Mouse (Mus musculus) neural tube, embryonic 12.5 days (tissue): ENCODE results near the gene A630089N07Rik. TPM values are rescaled to one million over a fixed set of nuclear protein-coding genes. Genes with fewer than 3 reads are reported as not detected.
"Not testable (repeated sequence)": the region's sequence is repeated elsewhere in the genome, so short reads cannot be mapped to it uniquely, and the experiment has no call there.

Source experiments
- ATAC-seq: fragments of 200-750 bp; cut with Nextera tagmentation; 2 replicates; pipeline ENCODE4 v1.8.0; 2017; ENCODE audit warnings: low read depth, mild to moderate bottlenecking, moderate TSS enrichment, moderate library complexity; ENCODE audit not compliant: low FRiP score
- H3K27ac ChIP-seq: fragments of 300-500 bp; sonication (generic); 2 replicates; pipeline ENCODE4 v1.5.1; 2016
- H3K27me3 ChIP-seq: fragments of 300-500 bp; sonication (generic); replicated peaks from 2 replicates; pipeline ENCODE4 v1.6.1; 2016; ENCODE audit warnings: mild to moderate bottlenecking
- H3K36me3 ChIP-seq: fragments of 300-500 bp; sonication (generic); 2 replicates; pipeline ENCODE4 v1.6.1; 2016; ENCODE audit warnings: mild to moderate bottlenecking
- H3K4me1 ChIP-seq: fragments of 300-500 bp; sonication (generic); 2 replicates; pipeline ENCODE4 v1.6.1; 2016
- H3K4me2 ChIP-seq: fragments of 300-500 bp; sonication (generic); replicated peaks from 2 replicates; pipeline ENCODE4 v1.6.1; 2016; ENCODE audit warnings: mild to moderate bottlenecking
- H3K4me3 ChIP-seq: fragments of 300-500 bp; sonication (generic); 2 replicates; pipeline ENCODE4 v1.5.1; 2016
- H3K9ac ChIP-seq: fragments of 300-500 bp; sonication (generic); 2 replicates; pipeline ENCODE4 v1.6.1; 2016; ENCODE audit warnings: mild to moderate bottlenecking
- H3K9me3 ChIP-seq: fragments of 300-500 bp; sonication (generic); 2 replicates; pipeline ENCODE4 v1.6.1; 2016; ENCODE audit warnings: mild to moderate bottlenecking
- WGBS: fragments of 180-500 bp; shearing (Covaris S2); methylation state at CpG from one replicate; pipeline ENCODE4 v1.1.7; 2016; 5-methylcytosine and 5-hydroxymethylcytosine counted together
- polyA plus RNA-seq: library from polyadenylated mRNA; unstranded; fragments of >200 nt; fragmentation: Nextera tagmentation; extraction: Ambion mirVana; gene quantifications from 2 replicates; pipeline ENCODE4 v1.2.1, GENCODE M21; 2016

Gene A630089N07Rik
- polyA plus RNA-seq: 17.4 and 17.6 TPM in 2 replicates

DNA sequence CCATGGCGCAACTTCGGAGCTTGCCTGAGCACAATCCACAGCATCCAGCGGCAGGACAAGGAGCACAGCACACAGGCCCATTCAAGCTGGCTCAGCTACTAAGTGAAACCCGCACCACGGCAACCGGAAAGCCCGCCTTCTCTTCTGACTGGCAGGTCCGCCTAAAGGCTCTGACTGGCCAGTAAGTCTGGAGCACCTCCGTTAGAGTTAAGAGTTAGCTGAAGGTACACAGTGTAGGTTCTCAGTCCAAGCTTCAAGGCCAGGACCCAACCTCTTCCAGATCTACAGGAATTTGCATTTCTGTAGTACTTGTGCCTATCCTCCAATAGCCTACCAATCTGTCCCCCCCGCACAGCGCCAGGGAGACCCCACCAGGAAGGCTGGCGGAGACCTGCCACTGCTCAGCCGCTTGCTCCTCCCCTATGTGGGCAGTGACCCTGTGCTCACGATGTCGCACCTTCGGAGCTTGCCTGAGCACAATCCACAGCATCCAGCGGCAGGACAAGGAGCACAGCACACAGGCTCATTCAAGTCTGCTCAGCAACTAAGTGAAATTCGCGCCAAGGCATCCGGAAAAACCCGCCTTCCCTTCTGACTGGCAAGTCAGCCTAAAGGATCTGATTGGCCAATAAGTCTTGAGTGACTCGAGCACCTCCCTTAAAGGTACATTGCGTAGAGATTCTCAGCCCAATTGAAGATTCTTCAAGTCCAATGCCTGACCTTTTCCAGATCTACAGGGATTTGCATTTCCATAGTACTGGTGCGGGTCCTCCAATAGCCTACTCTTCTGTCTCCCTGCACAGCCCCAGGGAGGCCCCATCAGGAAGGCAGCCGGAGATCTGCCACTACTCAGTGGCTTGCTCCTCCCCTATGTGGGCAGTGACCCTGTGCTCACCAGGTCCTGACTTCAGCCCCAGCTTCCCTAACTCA, at the start of gene A630089N07Rik:
Gene A630089N07Rik (minus strand): TSS at position 562 of the 930 bp plus-strand sequence.
- Histone ChIP-seq H3K9ac (peak within 1 kb of the TSS; percentile 61), H3K4me3 (peak within 1 kb of the TSS; percentile 69), H3K4me1 (peaks cover 10% of the 10 kb centered on the region; the same call in 1 of the 2 replicates), H3K4me2 (peak within 1 kb of the TSS; percentile 64)
- WGBS: under 1% methylated on average over 25 of the region's 25 CpGs
- not testable (repeated sequence) for H3K27ac ChIP-seq, H3K36me3 ChIP-seq, H3K27me3 ChIP-seq, H3K9me3 ChIP-seq
- ATAC-seq: peak; percentile 98

DNA sequence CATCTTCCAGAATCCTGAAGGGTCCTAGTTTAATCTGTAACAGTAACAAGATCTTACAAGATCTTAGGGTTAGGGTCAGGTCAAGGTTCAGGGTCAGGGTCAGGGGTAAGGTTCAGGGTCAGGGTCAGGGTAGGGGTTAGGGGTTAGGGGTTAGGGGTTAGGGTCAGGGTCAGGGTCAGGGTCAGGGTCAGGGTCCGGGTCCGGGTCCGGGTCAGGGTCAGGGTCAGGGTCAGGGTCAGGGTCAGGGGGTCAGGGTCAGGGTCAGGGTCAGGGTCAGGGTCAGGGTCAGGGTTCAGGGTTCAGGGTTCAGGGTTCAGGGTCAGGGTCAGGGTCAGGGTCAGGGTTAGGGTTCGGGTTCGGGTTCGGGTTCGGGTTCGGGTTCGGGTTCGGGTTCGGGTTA, 24.9 kb upstream of the A630089N07Rik start:
- Histone ChIP-seq H3K4me1 (no peaks in the 10 kb centered on the region), H3K9ac (no peak overlapping the region), H3K27me3 (no peaks in the 10 kb centered on the region), H3K4me3 (no peak overlapping the region), H3K9me3 (peaks cover 11% of the 10 kb centered on the region; the same call in 1 of the 2 replicates), H3K4me2 (no peak overlapping the region), H3K36me3 (no peaks in the 10 kb centered on the region), H3K27ac (no peak overlapping the region)
- no peak for ATAC-seq
- WGBS: 98% methylated on average over 11 of the region's 11 CpGs

DNA sequence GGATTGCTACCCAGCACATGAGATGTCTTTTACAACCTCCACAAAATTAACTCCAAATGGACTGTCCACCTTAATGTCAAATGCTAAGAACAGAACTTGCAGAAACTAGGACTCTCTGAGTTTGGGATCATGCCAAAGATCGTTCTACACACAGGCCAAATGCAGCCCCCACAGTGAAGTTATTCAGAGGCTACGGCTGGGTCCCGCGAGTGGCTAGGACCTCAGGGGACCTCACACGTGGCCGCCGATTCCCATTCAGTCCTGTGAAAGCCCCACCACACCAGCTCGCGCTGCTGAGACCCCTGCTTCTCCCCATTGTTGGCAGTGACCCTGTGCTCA, 731 bp downstream of the A630089N07Rik start:
- Histone ChIP-seq H3K4me3 (peak overlapping the region; percentile 69), H3K9ac (peak overlapping the region; percentile 61), H3K4me1 (peaks cover 10% of the 10 kb centered on the region; the same call in 1 of the 2 replicates), H3K4me2 (peak overlapping the region; percentile 64)
- H3K36me3 ChIP-seq, H3K27ac ChIP-seq, H3K9me3 ChIP-seq, H3K27me3 ChIP-seq: not testable (repeated sequence)
- ATAC-seq: peak; percentile 71
- 2% methylated on average over 9 of the region's 9 CpGs for WGBS

DNA sequence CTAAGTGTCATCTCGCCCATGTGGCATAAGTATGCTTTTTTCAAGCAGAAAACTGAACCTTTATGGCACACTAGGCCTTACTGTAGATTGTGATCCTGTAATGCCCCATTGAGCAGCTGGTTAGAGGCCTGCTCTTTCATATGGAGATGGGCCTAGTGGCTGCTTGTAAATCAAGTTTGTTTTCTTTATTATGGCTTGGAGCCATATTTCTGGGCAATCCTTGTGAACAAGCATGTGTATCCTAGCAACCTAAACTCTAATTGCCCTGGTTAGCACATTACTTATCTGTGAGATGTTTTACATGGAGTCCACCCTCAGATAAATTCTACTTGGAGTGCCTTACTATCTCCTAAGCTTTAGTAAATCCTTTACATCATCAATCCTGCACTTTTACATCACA, 1.1 kb downstream of the A630089N07Rik start:
- 0 out of 2 replicates have a peak, but pooled peaks have one; percentile 22 for ATAC-seq
- H3K4me1 ChIP-seq: peaks cover 10% of the 10 kb centered on the region; the same call in 1 of the 2 replicates
- not testable (repeated sequence) for H3K27ac ChIP-seq

DNA sequence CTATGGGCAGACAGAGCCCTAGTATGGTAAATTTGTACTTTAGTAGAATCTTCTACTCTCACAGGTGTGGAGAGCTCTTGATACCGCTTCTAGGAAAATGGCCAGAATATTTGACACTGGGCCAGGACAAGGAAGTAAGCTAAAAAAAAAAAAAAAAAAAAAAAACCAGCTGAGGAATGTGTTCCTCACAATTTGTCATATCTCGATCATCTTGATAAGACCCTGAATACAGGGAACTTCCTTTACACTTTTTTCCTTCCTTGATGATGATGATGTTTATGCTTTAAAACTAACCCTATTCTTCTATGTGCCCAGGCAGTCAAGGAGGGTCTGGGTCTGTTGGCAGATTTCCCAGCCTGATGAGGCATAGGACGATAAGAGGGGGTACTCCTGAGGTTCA, 2.9 kb downstream of the A630089N07Rik start:
- H3K27ac ChIP-seq, H3K36me3 ChIP-seq, H3K27me3 ChIP-seq, H3K9ac ChIP-seq, ATAC-seq, H3K4me2 ChIP-seq, H3K4me3 ChIP-seq: not testable (repeated sequence)
- H3K4me1 ChIP-seq: peaks cover 10% of the 10 kb centered on the region; the same call in 1 of the 2 replicates
- H3K9me3 ChIP-seq: peaks cover 11% of the 10 kb centered on the region; the same call in 1 of the 2 replicates
- 92% methylated on average over 3 of the region's 3 CpGs for WGBS

More for the DNA sequence above, 1.1 kb downstream of the A630089N07Rik start:
- H3K27me3 ChIP-seq, H3K36me3 ChIP-seq, H3K9me3 ChIP-seq: not testable (repeated sequence)
- WGBS: 66% methylated on average over 1 of the region's 1 CpGs
- H3K4me3 ChIP-seq: peak overlapping the region; percentile 69; the same call in 1 of the 2 replicates
- peak overlapping the region; percentile 61; the same call in 1 of the 2 replicates for H3K9ac ChIP-seq
- H3K4me2 ChIP-seq: peak overlapping the region; percentile 64

DNA sequence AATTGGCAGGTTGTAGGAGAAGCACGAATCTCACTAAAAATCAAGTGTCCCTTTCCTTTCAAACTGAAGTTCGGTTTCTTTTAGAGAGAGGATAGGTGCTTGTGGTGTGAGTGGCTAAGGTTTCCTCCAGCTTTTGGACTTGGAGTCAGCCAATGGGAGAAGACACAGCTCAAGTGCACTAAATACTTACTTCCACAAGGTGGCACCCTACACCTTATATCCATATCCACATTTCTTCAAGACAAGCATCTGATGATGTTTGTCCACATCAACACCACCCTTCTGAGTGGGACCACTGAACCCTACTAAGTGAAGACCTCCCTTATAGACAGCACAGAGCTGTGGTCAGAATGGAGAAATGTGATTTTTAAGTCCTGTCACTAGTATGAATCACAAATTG, 40.6 kb downstream of the A630089N07Rik start:
- H3K4me2 ChIP-seq: no peak overlapping the region
- no peak overlapping the region for H3K27ac ChIP-seq
- no peak for ATAC-seq
- H3K27me3 ChIP-seq: no peaks in the 10 kb centered on the region
- 74% methylated on average over 2 of the region's 2 CpGs for WGBS
- H3K36me3 ChIP-seq: peaks cover 6% of the 10 kb centered on the region; the same call in 1 of the 2 replicates
- H3K4me1 ChIP-seq: no peaks in the 10 kb centered on the region
- H3K9me3 ChIP-seq: 0 out of 2 replicates have a peak, but pooled peaks cover 12% of the 10 kb centered on the region
- H3K4me3 ChIP-seq: no peak overlapping the region
- no peak overlapping the region for H3K9ac ChIP-seq

DNA sequence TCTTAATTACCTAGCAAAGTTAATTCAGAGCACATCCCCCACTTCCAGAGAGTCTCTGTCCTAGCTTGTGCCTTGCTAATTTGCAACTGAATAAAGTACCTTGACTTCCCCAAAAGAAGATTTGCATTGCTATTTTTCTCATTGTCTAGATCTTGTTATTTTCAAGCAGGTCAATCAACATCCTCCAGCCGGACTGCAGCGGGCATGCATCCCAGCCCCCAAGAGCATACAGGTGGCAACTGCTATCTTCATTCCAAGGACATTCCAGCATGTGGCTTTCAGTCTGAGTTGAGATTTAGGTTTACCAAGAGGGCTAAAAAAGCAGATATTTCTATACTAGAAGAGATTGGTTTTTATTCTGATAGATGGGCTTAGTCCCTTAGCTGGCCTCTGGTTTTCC, 47.3 kb downstream of the A630089N07Rik start:
- not testable (repeated sequence) for H3K9me3 ChIP-seq, H3K27ac ChIP-seq, H3K4me2 ChIP-seq, H3K4me3 ChIP-seq, H3K4me1 ChIP-seq, ATAC-seq, H3K9ac ChIP-seq, H3K27me3 ChIP-seq, H3K36me3 ChIP-seq
- 98% methylated on average over 2 of the region's 2 CpGs for WGBS

DNA sequence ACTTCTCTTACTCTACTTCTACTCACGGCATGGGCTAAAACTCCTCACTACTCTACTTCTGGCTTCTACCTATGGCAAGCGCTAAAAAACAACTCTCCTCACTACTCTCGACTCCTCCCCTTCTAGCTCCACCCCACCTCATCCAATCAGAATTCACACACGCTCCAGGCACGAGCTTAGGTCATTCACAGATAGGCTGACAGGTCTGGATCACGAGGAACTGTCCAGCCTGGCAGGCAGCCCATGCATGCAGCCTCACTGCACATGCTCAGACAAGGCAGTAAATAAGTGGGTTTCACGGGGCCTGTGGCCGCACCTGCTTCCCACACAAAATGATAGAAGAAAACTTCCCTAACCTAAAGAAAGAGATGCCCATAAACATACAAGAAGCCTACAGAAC, 56.1 kb downstream of the A630089N07Rik start:
- H3K4me3 ChIP-seq, ATAC-seq, H3K27ac ChIP-seq, H3K27me3 ChIP-seq, H3K9ac ChIP-seq, H3K36me3 ChIP-seq, H3K9me3 ChIP-seq, H3K4me1 ChIP-seq, H3K4me2 ChIP-seq: not testable (repeated sequence)
- WGBS: 88% methylated on average over 8 of the region's 8 CpGs

DNA sequence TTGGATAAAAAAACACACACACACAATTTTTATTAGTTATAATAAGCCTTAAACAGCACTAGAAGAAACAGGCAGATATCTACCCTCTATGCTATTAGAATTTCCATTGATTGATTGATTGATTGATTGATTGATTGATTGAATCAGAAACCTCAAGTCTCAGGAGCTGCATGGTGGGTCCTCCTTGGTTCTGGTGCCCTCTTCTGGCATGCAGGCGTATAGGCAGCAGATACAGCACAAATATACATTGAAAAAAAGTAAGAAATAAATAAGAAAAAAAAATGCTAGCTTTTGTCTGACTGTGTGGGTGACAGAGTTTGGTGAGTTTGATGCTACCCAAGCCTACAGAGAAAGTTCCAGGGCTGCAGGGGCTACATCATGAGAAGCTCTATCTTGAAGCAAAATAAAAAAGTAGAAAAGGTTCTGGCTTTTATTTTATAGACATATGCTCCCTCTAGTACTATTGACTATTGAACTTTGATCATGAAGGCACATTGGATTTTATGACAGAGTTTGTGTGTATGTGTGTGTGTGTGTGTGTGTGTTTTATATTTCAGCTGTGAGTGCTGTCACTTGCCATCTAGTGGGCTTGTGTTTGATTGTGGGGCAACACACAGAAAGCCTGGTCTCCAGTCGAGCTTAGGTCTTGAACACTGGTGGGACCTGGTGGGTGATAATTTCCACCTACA, 59.4 kb downstream of the A630089N07Rik start:
- H3K36me3 ChIP-seq: peaks cover 10% of the 10 kb centered on the region; the same call in 1 of the 2 replicates
- 72% methylated on average over 2 of the region's 2 CpGs for WGBS

DNA sequence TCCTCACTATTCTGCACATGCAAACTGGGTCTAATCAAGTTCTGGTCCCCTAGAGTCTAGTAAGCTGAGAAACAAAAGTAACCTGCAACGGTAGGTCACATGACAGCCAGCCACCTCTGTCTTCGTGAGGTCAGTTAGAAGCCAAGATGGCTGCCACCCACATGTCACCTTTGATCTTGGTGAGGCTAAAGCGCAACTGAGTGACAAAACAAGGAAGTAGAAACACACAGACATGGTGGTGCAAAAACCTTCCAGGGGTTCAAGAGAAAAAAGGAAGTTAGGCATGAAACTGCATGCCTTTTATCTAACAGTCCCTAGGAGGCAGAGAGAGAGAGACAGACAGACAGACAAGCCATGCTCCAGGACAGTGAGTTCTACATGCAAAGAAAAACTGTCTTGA, 60.2 kb downstream of the A630089N07Rik start:
- no peak overlapping the region for H3K27ac ChIP-seq
- no peaks in the 10 kb centered on the region for H3K4me1 ChIP-seq
- no peak overlapping the region for H3K4me2 ChIP-seq
- ATAC-seq: no peak
- WGBS: 91% methylated on average over 3 of the region's 3 CpGs
- H3K27me3 ChIP-seq: no peaks in the 10 kb centered on the region
- no peak overlapping the region for H3K9ac ChIP-seq
- H3K4me3 ChIP-seq: no peak overlapping the region
- H3K36me3 ChIP-seq: peaks cover 15% of the 10 kb centered on the region; the same call in 1 of the 2 replicates
- peaks cover 26% of the 10 kb centered on the region; the same call in 1 of the 2 replicates for H3K9me3 ChIP-seq

More for the DNA sequence above, 59.4 kb downstream of the A630089N07Rik start:
- no peak for ATAC-seq
- no peaks in the 10 kb centered on the region for H3K4me1 ChIP-seq
- no peak overlapping the region for H3K4me2 ChIP-seq
- H3K9ac ChIP-seq: no peak overlapping the region
- peaks cover 19% of the 10 kb centered on the region; the same call in 1 of the 2 replicates for H3K9me3 ChIP-seq
- no peaks in the 10 kb centered on the region for H3K27me3 ChIP-seq
- no peak overlapping the region for H3K4me3 ChIP-seq
- H3K27ac ChIP-seq: no peak overlapping the region

DNA sequence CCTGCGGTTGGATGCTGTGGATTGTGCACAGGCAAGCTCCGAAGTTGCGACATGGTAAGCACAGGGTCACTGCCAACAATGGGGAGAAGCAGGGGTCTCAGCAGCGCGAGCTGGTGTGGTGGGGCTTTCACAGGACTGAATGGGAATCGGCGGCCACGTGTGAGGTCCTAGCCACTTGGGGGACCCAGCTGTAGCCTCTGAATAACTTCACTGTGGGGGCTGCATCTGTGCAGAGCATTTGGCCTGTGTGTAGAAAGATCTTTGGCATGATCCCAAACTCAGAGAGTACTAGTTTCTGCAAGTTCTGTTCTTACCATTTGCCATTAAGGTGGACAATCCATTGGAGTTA, 84.9 kb downstream of the A630089N07Rik start:
- ATAC-seq: peak; percentile 75
- peaks cover 12% of the 10 kb centered on the region for H3K36me3 ChIP-seq
- peaks cover 15% of the 10 kb centered on the region for H3K4me1 ChIP-seq
- 2% methylated on average over 8 of the region's 8 CpGs for WGBS
- H3K9me3 ChIP-seq: peaks cover 14% of the 10 kb centered on the region
- H3K27ac ChIP-seq, H3K27me3 ChIP-seq: not testable (repeated sequence)
- H3K4me2 ChIP-seq: peak overlapping the region; percentile 74
- peak overlapping the region; percentile 59 for H3K4me3 ChIP-seq
- peak overlapping the region; percentile 53 for H3K9ac ChIP-seq
